In genomic region chr15:10609107-10609506, GRCm38 (mm10) we compare ENCODE assay signal across 29 mouse cellular contexts. TPM values are rescaled to one million over a fixed set of nuclear protein-coding genes. Genes with fewer than 3 reads are reported as not detected.
A peak's percentile ranks its signal among the peaks of the same experiment; 100 is the strongest.
DNase-seq lines count a peak whose midpoint lies in the region; ATAC-seq and TF ChIP-seq lines count a peak whose summit lies in the region.
"Had no signal": no experiment of that assay in that cellular context is flagged by ENCODE, and none has a peak within 500 bp of the region (broad histone marks: within the 10 kb centered on the region; RNA-seq: fewer than 3 reads in every experiment).

No protein-coding gene starts in this region.

- WGBS in limb, embryonic 15.5 days: 57% methylated on average over 4 of the region's 4 CpGs

- H3K4me1 ChIP-seq in embryonic fibroblast, embryonic 13.5 days (ENCODE audit: control insufficient read depth, insufficient read depth, low read length): no peaks in the 10 kb centered on the region
- peaks cover 8% of the 10 kb centered on the region for H3K4me1 ChIP-seq in limb, embryonic 15.5 days
- H3K4me1 ChIP-seq: forebrain, embryonic 13.5 days; heart, embryonic 10.5 days had no signal

- DNase-seq in layer of hippocampus, adult 18-20 months (ENCODE audit: low spot score in 2 of 2): peak; percentile 48 to 68
- DNase-seq in layer of hippocampus, adult 9-10 months (ENCODE audit: low spot score): no peak
- DNase-seq in layer of hippocampus, postnatal 10 days (ENCODE audit: low spot score in 2 of 2): peak; percentile 28 to 40
- DNase-seq in testis, postnatal 10 days (ENCODE audit: low spot score): no peak
- DNase-seq in thymus, postnatal 14 days: no peak
- DNase-seq: adrenal gland, adult 8-10 months; cerebellum, adult 2 months; kidney, adult 11 months; liver, postnatal 0 days; thymus, adult 18-20 months had no signal

- H3K4me3 ChIP-seq in embryonic fibroblast, embryonic 13.5 days (ENCODE audit: insufficient read depth, low read length): no peak overlapping the region
- H3K4me3 ChIP-seq in limb, embryonic 15.5 days: no peak overlapping the region
- H3K4me3 ChIP-seq: erythroblast, embryonic 14.5 days; forebrain, embryonic 13.5 days; heart, embryonic 10.5 days had no signal

- peaks cover 33% of the 10 kb centered on the region for H3K36me3 ChIP-seq in limb, embryonic 15.5 days

- ATAC-seq in limb, embryonic 15.5 days (ENCODE audit: insufficient number of reproducible peaks, low FRiP score, low TSS enrichment, low read depth): no peak
- ATAC-seq: activated CD4-positive, CD25-positive, alpha-beta regulatory T cell, adult 4 months; forebrain, embryonic 13.5 days; liver, postnatal 0 days; lung, postnatal 0 days; midbrain, embryonic 16.5 days had no signal

- H3K9me3 ChIP-seq in limb, embryonic 15.5 days: no peaks in the 10 kb centered on the region
- H3K9me3 ChIP-seq: forebrain, embryonic 13.5 days; heart, embryonic 10.5 days had no signal

- no peak for TF ChIP-seq CTCF in embryonic fibroblast, embryonic 13.5 days (IDR thresholded peaks at IDR 0.05; ENCODE audit: borderline replicate concordance, insufficient read depth, low read length)

- H3K27ac ChIP-seq in embryonic fibroblast, embryonic 13.5 days (ENCODE audit: insufficient read depth, low read length): 0 out of 2 replicates have a peak overlapping the region, but pooled peaks have one; percentile 5
- H3K27ac ChIP-seq in limb, embryonic 15.5 days: peak overlapping the region; percentile 76
- H3K27ac ChIP-seq: forebrain, embryonic 13.5 days; heart, embryonic 10.5 days; kidney, postnatal 0 days; macrophage had no signal

- H3K27me3 ChIP-seq in limb, embryonic 15.5 days: no peaks in the 10 kb centered on the region
- H3K27me3 ChIP-seq: forebrain, embryonic 13.5 days had no signal

- H3K9ac ChIP-seq in limb, embryonic 15.5 days: no peak overlapping the region
- H3K9ac ChIP-seq: forebrain, embryonic 13.5 days; liver, postnatal 0 days had no signal

- no peak overlapping the region for H3K4me2 ChIP-seq in limb, embryonic 15.5 days
- H3K4me2 ChIP-seq: forebrain, embryonic 13.5 days; liver, embryonic 11.5 days had no signal

- no peak for TF ChIP-seq POLR2A in embryonic fibroblast, embryonic 13.5 days (IDR thresholded peaks at IDR 0.05; ENCODE audit: low read depth, low read length)

RNA-seq across cellular contexts. Expression of gene Ttc23l, which starts 50.6 kb away (rescaled TPM):
- total RNA-seq in layer of hippocampus, adult 18-20 months (2021): not detected
- polyA plus RNA-seq in embryonic fibroblast, embryonic 13.5 days (2011; ENCODE audit: insufficient read length, low read depth, missing spikeins): not detected in 2 replicates
- total RNA-seq in layer of hippocampus, postnatal 10 days (2021): not detected
- 0.11 TPM in 1 of 2 replicates, not detected in the other for polyA plus RNA-seq in limb, embryonic 15.5 days (2015; fragmentation: Nextera tagmentation; extraction: Ambion mirVana)
- total RNA-seq: adrenal gland, adult 8-10 months; gastrocnemius, adult 8-10 months; hematopoietic stem cell, adult 5-6 weeks; layer of hippocampus, postnatal 14 days; left cerebral cortex, postnatal 14 days had no signal
- polyA plus RNA-seq: activated CD4-positive, CD25-positive, alpha-beta regulatory T cell, adult 4 months; C2C12; cerebellum, adult 2 months; erythroblast, embryonic 14.5 days; forebrain, embryonic 13.5 days; heart, embryonic 10.5 days; heart, postnatal 0 days; kidney, postnatal 0 days; liver, embryonic 11.5 days; liver, postnatal 0 days; lung, postnatal 0 days; macrophage; neural tube, embryonic 14.5 days; stomach, embryonic 14.5 days had no signal

Comparison
In these comparisons a context has a peak if more than half of its experiments do, and no peak if none do; other contexts are left out.
1. DNase-seq: peak in layer of hippocampus, adult 18-20 months (2 of 2) and layer of hippocampus, postnatal 10 days (2 of 2); none in layer of hippocampus, adult 9-10 months (single experiment), testis, postnatal 10 days (single experiment) and thymus, postnatal 14 days (single experiment).